Comparison of ENCODE assay signal across 8 mouse cellular contexts in genomic region chr10:42987594-42988052, GRCm38 (mm10).
DNase-seq lines count a peak whose midpoint lies in the region; ATAC-seq and TF ChIP-seq lines count a peak whose summit lies in the region.

No protein-coding gene starts in this region.

- H3K4me2 ChIP-seq in embryonic facial prominence, embryonic 13.5 days = no peak overlapping the region
- H3K4me2 ChIP-seq in heart, postnatal 0 days (ENCODE audit: low read depth, low read length) = no peak overlapping the region
- no peak overlapping the region for H3K4me2 ChIP-seq in midbrain, embryonic 14.5 days (ENCODE audit: low read length)

- no peak for TF ChIP-seq EP300 in heart, postnatal 0 days (IDR thresholded peaks at IDR 0.05; ENCODE audit: low read depth)

- no peaks in the 10 kb centered on the region for H3K36me3 ChIP-seq in testis, adult 2 months (ENCODE audit: control insufficient read depth, insufficient read depth, low read length)
- no peaks in the 10 kb centered on the region for H3K36me3 ChIP-seq in embryonic facial prominence, embryonic 13.5 days
- no peaks in the 10 kb centered on the region for H3K36me3 ChIP-seq in heart, postnatal 0 days (replicated peaks; ENCODE audit: control insufficient read depth, insufficient read depth, low read length)
- H3K36me3 ChIP-seq in midbrain, embryonic 14.5 days (ENCODE audit: control insufficient read depth, insufficient read depth, low read length) = no peaks in the 10 kb centered on the region

- peak; percentile 22; the same call in 1 of the 2 replicates for TF ChIP-seq CTCF in testis, adult 2 months (IDR thresholded peaks at IDR 0.05; ENCODE audit: control insufficient read depth, insufficient read depth, insufficient replicate concordance, low read depth, low read length)
- TF ChIP-seq CTCF in heart, postnatal 0 days (IDR thresholded peaks at IDR 0.05; ENCODE audit: low read depth) = peak; percentile 72

- no peaks in the 10 kb centered on the region for H3K9me3 ChIP-seq in embryonic facial prominence, embryonic 13.5 days
- H3K9me3 ChIP-seq in heart, postnatal 0 days (replicated peaks; ENCODE audit: control insufficient read depth, low read length) = no peaks in the 10 kb centered on the region
- H3K9me3 ChIP-seq in midbrain, embryonic 14.5 days (ENCODE audit: control insufficient read depth, low read length) = no peaks in the 10 kb centered on the region

- H3K4me3 ChIP-seq in testis, adult 2 months (ENCODE audit: control insufficient read depth, low read depth, low read length) = no peak overlapping the region
- H3K4me3 ChIP-seq in embryonic facial prominence, embryonic 13.5 days = no peak overlapping the region
- H3K4me3 ChIP-seq in heart, postnatal 0 days (ENCODE audit: low read depth, low read length) = no peak overlapping the region
- H3K4me3 ChIP-seq in midbrain, embryonic 14.5 days (replicated peaks; ENCODE audit: low read depth, low read length) = no peak overlapping the region

- peaks cover 5% of the 10 kb centered on the region for H3K4me1 ChIP-seq in testis, adult 2 months (ENCODE audit: control insufficient read depth, insufficient read depth, low read length)
- peaks cover 16% of the 10 kb centered on the region for H3K4me1 ChIP-seq in embryonic facial prominence, embryonic 13.5 days
- no peaks in the 10 kb centered on the region for H3K4me1 ChIP-seq in heart, postnatal 0 days (ENCODE audit: control insufficient read depth, insufficient read depth)
- H3K4me1 ChIP-seq in midbrain, embryonic 14.5 days (ENCODE audit: control insufficient read depth, insufficient read depth, low read length) = 0 out of 2 replicates have a peak, but pooled peaks cover 3% of the 10 kb centered on the region

- H3K27me3 ChIP-seq in testis, adult 2 months (ENCODE audit: control insufficient read depth, insufficient read depth, low read length) = no peaks in the 10 kb centered on the region
- H3K27me3 ChIP-seq in embryonic facial prominence, embryonic 13.5 days = peaks cover 9% of the 10 kb centered on the region; the same call in 1 of the 2 replicates
- no peaks in the 10 kb centered on the region for H3K27me3 ChIP-seq in heart, postnatal 0 days (ENCODE audit: control insufficient read depth, insufficient read depth, low read length)
- H3K27me3 ChIP-seq in midbrain, embryonic 14.5 days (ENCODE audit: control insufficient read depth, insufficient read depth, low read length) = no peaks in the 10 kb centered on the region

- no peak overlapping the region for H3K27ac ChIP-seq in testis, adult 2 months (ENCODE audit: control insufficient read depth, insufficient read depth, low read depth, low read length)
- H3K27ac ChIP-seq in embryonic facial prominence, embryonic 13.5 days = no peak overlapping the region
- H3K27ac ChIP-seq in heart, postnatal 0 days (ENCODE audit: low read depth) = no peak overlapping the region
- H3K27ac ChIP-seq in midbrain, embryonic 14.5 days (replicated peaks; ENCODE audit: low read depth, low read length) = no peak overlapping the region

- no peak for DNase-seq in testis, postnatal 10 days (ENCODE audit: low spot score)
- peak; percentile 51 for DNase-seq in heart, postnatal 0 days (ENCODE audit: low spot score)
- DNase-seq in kidney, postnatal 36 days = peak; percentile 64 to 74
- DNase-seq in midbrain, embryonic 14.5 days = peak; percentile 80
- peak; percentile 38 to 39 for DNase-seq in thymus, postnatal 36 days
- DNase-seq in layer of hippocampus, postnatal 14 days (ENCODE audit: low spot score in 2 of 2) = no peak

- H3K9ac ChIP-seq in embryonic facial prominence, embryonic 13.5 days = no peak overlapping the region
- H3K9ac ChIP-seq in heart, postnatal 0 days (replicated peaks; ENCODE audit: low read depth, low read length) = no peak overlapping the region
- no peak overlapping the region for H3K9ac ChIP-seq in midbrain, embryonic 14.5 days (replicated peaks; ENCODE audit: low read length)

- WGBS in embryonic facial prominence, embryonic 13.5 days = 12% methylated on average over 6 of the region's 6 CpGs
- 18% methylated on average over 6 of the region's 6 CpGs for WGBS in heart, postnatal 0 days
- 16% methylated on average over 6 of the region's 6 CpGs for WGBS in midbrain, embryonic 14.5 days

- ATAC-seq in embryonic facial prominence, embryonic 13.5 days (ENCODE audit: insufficient number of reproducible peaks, insufficient read depth, low FRiP score, low TSS enrichment, low read depth) = peak; percentile 46; the same call in 1 of the 2 replicates
- peak; percentile 66 for ATAC-seq in heart, postnatal 0 days (ENCODE audit: insufficient read depth, low read depth)
- peak; percentile 66; the same call in 1 of the 2 replicates for ATAC-seq in midbrain, embryonic 14.5 days (ENCODE audit: low FRiP score, low TSS enrichment)

- no peak for TF ChIP-seq POLR2A in testis, adult 2 months (IDR thresholded peaks at IDR 0.05; ENCODE audit: control insufficient read depth, low read depth, low read length)

Comparison
In these comparisons a context has a peak if more than half of its experiments do, and no peak if none do; other contexts are left out.
1. DNase-seq: peak in heart, postnatal 0 days (single experiment), kidney, postnatal 36 days (2 of 2), midbrain, embryonic 14.5 days (single experiment) and thymus, postnatal 36 days (2 of 2); none in testis, postnatal 10 days (single experiment) and layer of hippocampus, postnatal 14 days (0 of 2).
2. Peak in every context shown above with its lines, with median percentiles within 50 percentile points of each other: ATAC-seq.